Mouse (Mus musculus) neural tube, embryonic 14.5 days (tissue): ENCODE measurements at regions not wholly inside any gene's neighbourhood (a gene's known extent, or its start where the extent isn't known, plus 50 kb on each side); places are given as distances from the start of the nearest gene placed in this dataset.

Experiments used
- ATAC-seq: fragments of 200-750 bp; cut with Nextera tagmentation; 2 replicates; pipeline ENCODE4 v1.8.0; 2017; ENCODE audit warnings: low read depth, mild to moderate bottlenecking, moderate TSS enrichment, moderate library complexity
- H3K27ac ChIP-seq: fragments of 300-500 bp; sonication (generic); 2 replicates; pipeline ENCODE4 v1.5.1; 2014; ENCODE audit warnings: low read depth, mild to moderate bottlenecking, control low read depth, low read length, moderate library complexity, mixed read lengths
- H3K27me3 ChIP-seq: fragments of 300-500 bp; sonication (generic); 2 replicates; pipeline ENCODE4 v1.6.1; 2014; ENCODE audit warnings: low read length; ENCODE audit not compliant: control insufficient read depth, insufficient read depth
- H3K36me3 ChIP-seq: fragments of 300-500 bp; sonication (generic); 2 replicates; pipeline ENCODE4 v1.6.1; 2014; ENCODE audit warnings: low read length, mixed read lengths; ENCODE audit not compliant: control insufficient read depth, insufficient read depth
- H3K4me1 ChIP-seq: fragments of 300-500 bp; sonication (generic); 2 replicates; pipeline ENCODE4 v1.6.1; 2014; ENCODE audit warnings: low read length; ENCODE audit not compliant: control insufficient read depth, insufficient read depth
- H3K4me2 ChIP-seq: fragments of 300-500 bp; sonication (generic); 2 replicates; pipeline ENCODE4 v1.6.1; 2014; ENCODE audit warnings: mild to moderate bottlenecking, low read depth, low read length, control low read depth
- H3K4me3 ChIP-seq: fragments of 300-500 bp; sonication (generic); 2 replicates; pipeline ENCODE4 v1.5.1; 2014; ENCODE audit warnings: low read depth, low read length, control low read depth, mixed read lengths
- H3K9ac ChIP-seq: fragments of 300-500 bp; sonication (generic); replicated peaks from 2 replicates; pipeline ENCODE4 v1.6.1; 2014; ENCODE audit warnings: low read depth, mild to moderate bottlenecking, control low read depth, low read length, mixed read lengths
- H3K9me3 ChIP-seq: fragments of 300-500 bp; sonication (generic); 2 replicates; pipeline ENCODE4 v1.6.1; 2016; ENCODE audit warnings: low read length; ENCODE audit not compliant: control insufficient read depth
- WGBS: fragments of 180-500 bp; shearing (Covaris S2); extraction: QIAGEN DNeasy Blood & Tissue Kit; methylation state at CpG from one replicate; pipeline ENCODE4 v1.1.7; 2014; 5-methylcytosine and 5-hydroxymethylcytosine counted together

DNA sequence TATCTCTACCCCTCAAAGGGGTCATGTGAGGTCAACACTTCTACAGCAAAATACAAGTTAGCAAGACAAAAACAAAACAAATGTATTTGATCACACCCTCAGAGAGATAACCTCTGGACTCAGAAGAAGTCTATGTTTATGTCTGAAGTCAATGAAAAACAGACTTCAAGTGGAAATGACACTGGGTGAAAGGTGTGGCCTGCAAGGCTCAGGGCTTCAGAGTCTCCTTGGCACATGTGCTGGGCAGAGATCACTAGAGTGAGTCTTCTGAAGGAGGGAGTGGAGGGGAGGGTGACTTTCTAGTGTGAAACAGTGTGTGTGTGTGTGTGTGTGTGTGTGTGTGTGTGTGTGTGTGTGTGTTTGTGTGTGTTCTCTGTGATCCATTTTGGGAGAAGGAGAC is 68.2 kb downstream of the Il12a start:
- H3K9ac ChIP-seq: no peak overlapping the region
- H3K4me3 ChIP-seq: no peak overlapping the region
- no peaks in the 10 kb centered on the region for H3K9me3 ChIP-seq
- H3K27me3 ChIP-seq: no peaks in the 10 kb centered on the region
- ATAC-seq: no peak
- no peaks in the 10 kb centered on the region for H3K36me3 ChIP-seq
- no peak overlapping the region for H3K4me2 ChIP-seq
- H3K27ac ChIP-seq: no peak overlapping the region
- H3K4me1 ChIP-seq: no peaks in the 10 kb centered on the region

- Histone ChIP-seq H3K9me3 (no peaks in the 10 kb centered on the region), H3K27ac (no peak overlapping the region), H3K27me3 (no peaks in the 10 kb centered on the region), H3K4me1 (no peaks in the 10 kb centered on the region), H3K4me2 (no peak overlapping the region), H3K9ac (no peak overlapping the region), H3K36me3 (no peaks in the 10 kb centered on the region), H3K4me3 (no peak overlapping the region)
- ATAC-seq: no peak
- 62% methylated on average over 8 of the region's 8 CpGs for WGBS
Observed at GRCm38 (mm10) chr3:68759375-68759774, 68.9 kb downstream of the Il12a start.

DNA sequence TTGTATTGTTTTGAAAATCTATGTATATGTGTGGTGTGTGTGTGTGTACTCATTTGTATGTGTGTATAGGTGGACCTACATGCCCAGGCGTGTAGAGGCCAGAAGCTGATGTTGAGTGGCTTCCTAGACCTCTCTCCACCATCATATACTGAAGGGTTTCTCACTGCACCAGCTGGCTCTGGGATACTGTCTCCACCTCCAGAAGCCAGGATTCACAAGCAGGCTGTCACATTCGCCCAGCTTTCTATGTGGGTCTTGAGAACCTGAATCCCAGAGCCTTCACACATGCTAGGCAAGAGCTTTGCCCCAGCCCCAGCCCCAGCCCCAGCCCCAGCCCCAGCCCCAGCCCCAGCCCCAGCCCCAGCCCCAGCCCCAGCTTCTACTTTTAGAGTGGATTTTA is 70.4 kb downstream of the Il12a start:
- H3K27ac ChIP-seq: no peak overlapping the region
- no peaks in the 10 kb centered on the region for H3K36me3 ChIP-seq
- no peaks in the 10 kb centered on the region for H3K4me1 ChIP-seq
- no peak overlapping the region for H3K4me3 ChIP-seq
- H3K4me2 ChIP-seq: no peak overlapping the region
- H3K27me3 ChIP-seq: no peaks in the 10 kb centered on the region
- H3K9ac ChIP-seq: no peak overlapping the region
- 87% methylated on average over 2 of the region's 2 CpGs for WGBS
- no peak for ATAC-seq
- H3K9me3 ChIP-seq: no peaks in the 10 kb centered on the region

GRCm38 (mm10) chr3:68761242-68761625 is 70.8 kb downstream of the Il12a start:
- no peaks in the 10 kb centered on the region for H3K36me3 ChIP-seq
- no peak for ATAC-seq
- H3K27me3 ChIP-seq: no peaks in the 10 kb centered on the region
- H3K4me2 ChIP-seq: no peak overlapping the region
- H3K9ac ChIP-seq: no peak overlapping the region
- H3K9me3 ChIP-seq: no peaks in the 10 kb centered on the region
- H3K27ac ChIP-seq: no peak overlapping the region
- no peaks in the 10 kb centered on the region for H3K4me1 ChIP-seq
- no peak overlapping the region for H3K4me3 ChIP-seq
- WGBS: 67% methylated on average over 7 of the region's 7 CpGs

GRCm38 (mm10) chr3:68761626-68762331 is 71.3 kb downstream of the Il12a start:
- Histone ChIP-seq H3K4me1 (no peaks in the 10 kb centered on the region), H3K9me3 (no peaks in the 10 kb centered on the region), H3K9ac (no peak overlapping the region), H3K4me3 (no peak overlapping the region), H3K4me2 (no peak overlapping the region), H3K27ac (no peak overlapping the region), H3K27me3 (no peaks in the 10 kb centered on the region), H3K36me3 (no peaks in the 10 kb centered on the region)
- 37% methylated on average over 11 of the region's 11 CpGs for WGBS
- ATAC-seq: no peak

DNA sequence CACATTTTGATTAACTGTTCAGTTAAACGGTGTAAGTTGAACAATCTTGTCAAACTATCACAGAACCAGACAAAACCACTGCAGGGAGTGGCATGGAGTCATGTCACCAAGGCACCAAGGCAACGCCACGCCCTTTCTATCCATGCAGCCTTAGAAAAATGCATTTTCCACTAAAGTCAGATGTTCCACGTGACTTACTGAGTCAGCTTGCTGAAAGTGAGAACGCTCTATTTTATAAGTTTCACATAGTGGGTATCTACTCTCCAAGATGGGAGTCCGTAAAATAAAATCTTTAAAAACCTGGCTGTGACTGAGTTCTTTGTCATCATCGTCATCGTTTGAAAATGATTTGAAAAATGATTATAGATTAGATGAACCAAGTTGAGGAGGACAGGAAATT is 72.5 kb downstream of the Il12a start:
- 92% methylated on average over 8 of the region's 8 CpGs for WGBS
- ATAC-seq: no peak

DNA sequence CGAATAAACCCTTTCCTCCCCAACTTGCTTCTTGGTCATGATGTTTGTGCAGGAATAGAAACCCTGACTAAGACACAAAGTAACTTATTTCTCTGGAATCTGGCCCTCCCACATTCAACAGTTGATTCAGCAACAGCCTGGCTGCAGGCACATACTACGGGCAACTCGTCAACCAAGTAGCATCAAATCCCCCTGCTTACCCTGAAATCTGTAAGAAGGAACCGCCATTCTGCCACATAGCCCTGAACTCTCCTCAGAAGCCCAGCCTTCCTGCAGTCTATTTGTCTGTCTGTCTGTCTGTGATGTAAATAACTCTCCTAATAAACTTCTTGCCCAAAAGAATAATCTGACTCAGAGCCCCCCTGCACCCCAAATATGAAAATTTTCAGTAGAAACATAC is 73.9 kb downstream of the Il12a start:
- Histone ChIP-seq H3K9me3 (no peaks in the 10 kb centered on the region), H3K4me3 (no peak overlapping the region), H3K9ac (no peak overlapping the region), H3K27me3 (no peaks in the 10 kb centered on the region), H3K27ac (no peak overlapping the region), H3K36me3 (no peaks in the 10 kb centered on the region), H3K4me1 (no peaks in the 10 kb centered on the region), H3K4me2 (no peak overlapping the region)
- 92% methylated on average over 3 of the region's 4 CpGs for WGBS
- ATAC-seq: no peak

More for the DNA sequence above, 72.5 kb downstream of the Il12a start:
- no peak overlapping the region for H3K27ac ChIP-seq
- no peak overlapping the region for H3K4me3 ChIP-seq
- H3K4me2 ChIP-seq: no peak overlapping the region
- H3K36me3 ChIP-seq: no peaks in the 10 kb centered on the region
- no peaks in the 10 kb centered on the region for H3K4me1 ChIP-seq
- no peaks in the 10 kb centered on the region for H3K9me3 ChIP-seq
- no peaks in the 10 kb centered on the region for H3K27me3 ChIP-seq
- H3K9ac ChIP-seq: no peak overlapping the region

DNA sequence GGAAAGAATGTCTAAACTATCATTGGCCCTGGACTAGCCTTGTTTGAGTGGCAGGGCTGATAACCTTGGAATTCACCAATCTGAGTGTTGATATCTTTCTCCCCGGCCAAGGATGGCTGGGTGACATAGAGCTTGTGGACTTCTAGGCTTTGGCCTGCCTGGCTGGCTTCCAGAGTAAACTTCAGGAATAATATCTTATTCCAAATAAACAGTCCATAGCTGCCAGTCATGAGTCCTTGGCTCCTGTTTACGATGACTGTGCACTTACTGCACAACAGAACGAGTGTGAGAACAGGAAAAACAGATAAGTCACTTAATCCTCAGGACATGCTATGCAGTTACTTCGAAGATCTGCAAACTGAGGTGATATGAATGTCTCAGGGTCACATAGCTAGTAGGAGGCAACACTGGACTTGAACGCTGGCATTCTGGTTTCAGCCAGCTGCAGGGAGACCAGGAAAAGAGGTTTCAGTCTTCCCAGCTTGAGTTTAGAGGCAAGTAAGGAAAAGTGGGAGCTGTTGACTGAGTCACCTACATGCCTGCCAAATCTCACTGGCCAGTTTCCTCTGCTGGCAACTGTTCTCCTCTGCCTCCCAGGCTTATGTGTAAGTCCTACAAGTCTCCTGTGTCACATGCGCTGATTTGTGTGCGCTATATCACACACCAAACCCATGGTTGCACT is 74.6 kb downstream of the Il12a start:
- no peaks in the 10 kb centered on the region for H3K36me3 ChIP-seq
- no peaks in the 10 kb centered on the region for H3K9me3 ChIP-seq
- no peak overlapping the region for H3K27ac ChIP-seq
- H3K9ac ChIP-seq: no peak overlapping the region
- no peak overlapping the region for H3K4me2 ChIP-seq
- H3K27me3 ChIP-seq: no peaks in the 10 kb centered on the region
- ATAC-seq: no peak
- H3K4me1 ChIP-seq: no peaks in the 10 kb centered on the region
- WGBS: 86% methylated on average over 7 of the region's 7 CpGs
- no peak overlapping the region for H3K4me3 ChIP-seq

DNA sequence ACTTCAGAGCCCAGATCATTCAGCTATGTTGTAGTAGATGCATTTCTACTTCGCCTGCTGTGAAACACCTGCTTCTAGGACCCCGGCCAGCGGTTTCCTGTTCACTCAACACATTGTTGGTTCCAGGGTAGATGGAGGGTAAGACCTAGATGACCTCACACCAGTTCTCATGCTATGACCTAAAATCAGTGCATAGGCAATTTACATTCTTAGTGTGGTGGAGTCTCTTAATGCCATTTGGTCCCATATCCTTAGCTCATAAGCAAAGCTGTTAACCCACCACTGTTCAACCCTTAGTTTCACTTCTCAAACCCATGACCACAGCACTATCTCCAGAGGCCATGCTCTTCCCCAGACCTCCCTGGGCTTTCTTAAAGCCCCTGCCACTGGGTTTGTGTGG is 81.1 kb downstream of the Il12a start:
- no peak for ATAC-seq
- no peak overlapping the region for H3K9ac ChIP-seq
- no peaks in the 10 kb centered on the region for H3K27me3 ChIP-seq
- H3K4me3 ChIP-seq: no peak overlapping the region
- WGBS: 91% methylated on average over 3 of the region's 3 CpGs
- no peaks in the 10 kb centered on the region for H3K36me3 ChIP-seq
- H3K4me2 ChIP-seq: no peak overlapping the region
- H3K9me3 ChIP-seq: no peaks in the 10 kb centered on the region
- H3K27ac ChIP-seq: no peak overlapping the region
- no peaks in the 10 kb centered on the region for H3K4me1 ChIP-seq
